Mouse (Mus musculus): Measurements from ENCODE around the gene Ms4a6d. TPM values are rescaled to one million over a fixed set of nuclear protein-coding genes. Genes with fewer than 3 reads are reported as not detected.
"Not testable (repeated sequence)": the region's sequence is repeated elsewhere in the genome, so short reads cannot be mapped to it uniquely, and the experiment has no call there.

Gene Ms4a6d
- 5.2 and 6.5 TPM in 2 replicates for polyA plus RNA-seq (2012; rRNA removed)

DNA sequence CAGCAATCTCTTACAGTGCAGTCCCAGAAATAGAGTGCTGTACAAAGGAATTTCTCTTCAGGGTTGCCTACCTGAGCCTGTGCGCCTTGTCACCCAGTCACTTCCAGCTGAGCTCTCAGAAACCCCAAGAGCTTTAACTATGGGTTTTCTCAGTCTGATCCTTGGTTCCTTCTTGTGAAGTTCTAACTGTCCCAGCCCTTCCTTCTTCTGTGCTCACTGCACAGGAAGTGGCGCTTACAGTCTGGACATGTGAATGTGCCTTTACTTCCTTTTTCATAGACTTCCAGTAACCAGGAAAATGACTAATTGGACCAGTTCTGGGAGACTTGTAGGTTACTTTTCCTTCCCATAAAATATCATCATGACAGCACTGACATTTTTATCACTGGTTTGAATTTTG lies at the start of gene Ms4a6d:
Gene Ms4a6d, minus strand, starts transcription at position 247 of the 400 bp plus-strand sequence.
- no peak for DNase-seq (ENCODE audit: low spot score)

GRCm38 (mm10) chr19:11649564-11649963 lies 44.9 kb upstream of the Ms4a6d start:
- no peak for DNase-seq (ENCODE audit: low spot score)

DNA sequence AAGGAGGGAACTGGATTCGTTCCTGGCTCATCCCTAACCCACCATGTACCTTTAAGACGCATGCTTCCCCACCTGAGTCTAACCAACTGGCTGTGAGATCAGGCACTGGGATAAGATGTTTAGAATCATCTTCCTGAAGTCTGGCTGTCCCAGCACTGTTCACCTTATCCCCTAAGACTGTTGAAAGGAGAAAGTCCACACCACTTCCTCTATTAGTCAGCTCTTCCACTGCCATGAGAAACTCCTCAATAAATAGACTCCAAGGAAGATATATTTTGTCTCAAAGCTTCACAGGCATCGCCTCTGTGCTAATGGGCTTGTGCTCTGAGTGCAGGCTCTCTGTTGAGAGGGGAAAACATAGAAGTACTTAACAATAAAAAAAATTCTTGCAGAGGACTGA lies 41.5 kb upstream of the Ms4a6d start:
- no peak for DNase-seq (ENCODE audit: low spot score)

DNA sequence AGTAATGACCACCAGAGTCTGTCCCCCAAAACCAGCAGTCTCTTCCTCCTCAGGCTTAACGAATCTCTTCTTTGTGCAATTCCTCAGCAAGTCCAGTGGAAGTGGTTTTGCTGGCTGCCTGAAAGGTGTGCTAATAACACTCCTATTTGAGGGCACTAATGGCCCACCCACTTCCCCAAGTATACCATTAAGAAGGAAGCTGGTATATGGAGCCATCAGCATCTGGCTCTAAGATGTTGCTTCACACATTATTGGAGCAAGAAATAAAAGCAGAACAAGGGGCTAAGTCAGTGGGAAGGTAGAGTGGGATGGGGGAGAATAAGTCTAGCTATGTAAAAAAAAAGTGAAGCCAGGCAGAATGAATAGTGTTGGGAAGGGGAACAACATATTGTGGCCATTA lies 36.1 kb upstream of the Ms4a6d start, which contains the start of gene Ms4a3:
Gene Ms4a3, minus strand, starts transcription at position 120 of the 400 bp plus-strand sequence.
- DNase-seq (ENCODE audit: low spot score): no peak

- no peak for DNase-seq (ENCODE audit: low spot score)
Measured at GRCm38 (mm10) chr19:11639038-11639437, 34.4 kb upstream of the Ms4a6d start.

GRCm38 (mm10) chr19:11635572-11635971 lies 30.9 kb upstream of the Ms4a6d start:
- DNase-seq (ENCODE audit: low spot score): no peak

GRCm38 (mm10) chr19:11634330-11634729 lies 29.7 kb upstream of the Ms4a6d start:
- no peak for DNase-seq (ENCODE audit: low spot score)

- DNase-seq (ENCODE audit: low spot score): no peak
Measured at GRCm38 (mm10) chr19:11633732-11634131, 29.1 kb upstream of the Ms4a6d start.

- no peak for DNase-seq (ENCODE audit: low spot score)
Measured at GRCm38 (mm10) chr19:11625231-11625630, 20.6 kb upstream of the Ms4a6d start.

DNA sequence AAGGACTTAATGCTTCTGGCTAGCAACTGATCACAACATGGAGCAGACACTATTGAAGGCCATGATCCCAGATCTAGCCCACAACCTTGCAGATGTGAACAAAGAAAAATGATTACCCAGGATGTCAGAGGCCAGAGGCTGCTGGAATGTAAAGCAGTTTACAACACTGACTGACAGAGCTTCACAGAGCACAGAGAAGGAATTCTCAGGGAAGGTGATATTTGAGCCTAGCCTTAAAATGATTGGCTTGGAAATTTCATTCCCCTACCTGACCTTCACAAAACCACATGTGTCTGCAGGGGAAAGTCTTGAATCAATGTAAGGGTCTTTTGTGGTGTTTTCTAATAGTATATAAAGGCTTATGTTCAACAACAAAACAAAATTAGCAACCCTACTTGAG lies 20.2 kb upstream of the Ms4a6d start:
- DNase-seq (ENCODE audit: low spot score): no peak

DNA sequence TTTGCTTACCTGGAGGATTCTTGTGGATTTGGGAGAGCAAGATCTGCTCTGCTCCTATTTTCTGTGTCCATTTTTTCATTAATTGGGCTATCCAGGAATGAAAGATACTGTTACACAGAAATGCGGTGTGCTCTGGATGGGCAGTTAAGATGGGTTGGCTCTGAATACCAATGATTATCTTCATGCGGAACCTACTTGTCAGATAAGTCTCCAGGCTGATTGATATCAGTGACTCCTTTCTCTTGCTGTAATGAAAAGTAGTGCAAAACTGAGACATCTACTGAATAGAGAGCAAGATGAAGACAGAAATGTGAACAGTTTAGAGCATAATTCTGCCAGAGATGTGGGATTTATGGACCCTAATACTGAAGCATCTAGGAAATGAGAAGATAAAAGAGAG lies 18.9 kb upstream of the Ms4a6d start, which contains the start of gene Ms4a2:
Gene Ms4a2, minus strand, starts transcription at position 169 of the 400 bp plus-strand sequence.
- no peak for DNase-seq (ENCODE audit: low spot score)

DNA sequence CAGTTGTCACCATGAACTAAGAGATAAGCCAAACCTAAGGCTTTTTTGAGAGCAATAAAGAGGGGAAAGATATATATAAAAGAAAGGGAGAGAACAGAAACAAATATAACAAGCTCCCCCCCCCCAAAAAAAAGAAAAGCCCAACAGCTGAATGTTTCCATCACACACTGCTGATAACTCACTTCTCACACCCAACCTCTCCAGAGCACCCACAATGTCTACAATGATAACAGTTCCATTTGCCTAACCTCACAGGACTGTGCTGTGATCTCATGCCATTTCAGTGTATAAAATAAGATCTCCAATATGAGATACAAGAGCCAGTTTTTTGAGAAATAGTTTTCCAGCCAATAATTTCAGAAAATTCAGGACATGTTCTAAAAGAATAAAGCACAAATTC lies 13.3 kb upstream of the Ms4a6d start:
- no peak for DNase-seq (ENCODE audit: low spot score)

DNA sequence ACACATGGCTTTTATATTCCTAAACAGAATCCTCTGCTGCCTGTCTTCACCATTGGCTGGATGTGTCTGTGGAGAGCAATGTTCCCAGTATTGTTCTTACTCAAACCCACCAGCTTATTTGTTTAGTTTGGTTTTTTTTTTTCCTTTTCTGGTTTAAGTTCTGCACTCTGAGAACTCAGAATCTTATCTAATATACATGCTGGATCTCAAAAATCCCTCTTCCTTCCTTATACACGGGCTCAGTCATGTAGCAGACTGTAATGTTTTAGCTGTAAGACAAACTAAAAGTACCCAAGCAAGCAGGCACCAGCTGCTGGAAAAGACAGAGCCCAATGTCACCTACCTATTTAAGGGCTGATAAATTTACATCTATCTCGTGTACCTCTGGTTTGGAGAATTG lies 10.2 kb upstream of the Ms4a6d start:
- no peak for DNase-seq (ENCODE audit: low spot score)

DNA sequence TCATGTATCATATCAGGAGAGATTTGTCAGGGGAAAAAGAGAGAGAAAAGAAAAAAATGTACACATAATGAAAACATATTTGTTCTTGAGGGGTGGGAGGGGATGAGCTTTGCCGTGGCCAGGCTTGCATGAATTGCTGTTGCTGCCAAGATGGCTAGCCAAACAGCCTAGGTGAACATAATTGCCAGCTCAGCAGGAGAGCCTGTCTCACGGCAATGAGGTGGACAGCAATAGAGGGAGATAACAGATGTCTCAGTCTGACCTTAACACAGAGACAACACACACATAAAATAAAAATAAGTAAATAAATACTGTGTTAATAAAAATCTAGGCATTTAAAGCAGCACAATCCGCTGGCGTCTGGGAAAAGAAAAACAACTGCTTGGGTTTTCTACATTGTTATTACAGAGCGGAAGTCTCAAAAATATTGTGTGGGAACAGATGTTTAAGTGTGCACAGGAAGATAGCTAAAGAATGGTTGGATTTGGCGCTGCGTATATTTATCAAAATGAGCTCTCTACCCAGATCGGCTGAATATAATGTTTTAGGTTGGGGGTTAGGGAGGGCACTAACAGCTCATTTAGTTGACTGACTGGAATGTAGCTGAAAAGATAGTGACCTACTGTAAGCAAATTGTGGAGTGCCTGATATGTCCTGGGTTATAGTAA lies 9.3 kb upstream of the Ms4a6d start:
- DNase-seq (ENCODE audit: low spot score): no peak

DNA sequence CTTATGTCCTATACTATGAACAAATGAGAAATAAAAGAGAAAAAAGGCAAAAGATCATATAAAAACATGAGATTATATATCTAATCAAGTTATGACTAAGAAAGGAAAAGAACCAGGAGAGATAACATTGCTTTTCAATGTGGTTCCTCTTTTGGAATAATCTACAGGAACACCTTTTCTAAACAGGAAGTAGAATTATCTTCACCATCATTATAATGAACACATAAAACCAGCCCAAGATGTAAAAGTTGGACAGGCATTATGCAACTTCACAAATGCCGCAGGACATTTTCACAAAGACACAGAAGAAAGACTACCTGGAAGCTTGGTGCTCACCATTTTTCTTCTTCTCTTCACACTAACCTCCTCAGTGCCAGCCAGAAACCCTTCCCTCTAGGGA lies 8.4 kb upstream of the Ms4a6d start:
- no peak for DNase-seq (ENCODE audit: low spot score)

GRCm38 (mm10) chr19:11612293-11612692 lies 7.6 kb upstream of the Ms4a6d start:
- DNase-seq (ENCODE audit: low spot score): no peak

- DNase-seq (ENCODE audit: low spot score): peak; percentile 19
Measured at GRCm38 (mm10) chr19:11611541-11611945, 6.9 kb upstream of the Ms4a6d start.

GRCm38 (mm10) chr19:11608172-11608571 lies 3.5 kb upstream of the Ms4a6d start:
- no peak for DNase-seq (ENCODE audit: low spot score)

- no peak for DNase-seq (ENCODE audit: low spot score)
Measured at GRCm38 (mm10) chr19:11602026-11602425, 2.6 kb downstream of the Ms4a6d start.

DNA sequence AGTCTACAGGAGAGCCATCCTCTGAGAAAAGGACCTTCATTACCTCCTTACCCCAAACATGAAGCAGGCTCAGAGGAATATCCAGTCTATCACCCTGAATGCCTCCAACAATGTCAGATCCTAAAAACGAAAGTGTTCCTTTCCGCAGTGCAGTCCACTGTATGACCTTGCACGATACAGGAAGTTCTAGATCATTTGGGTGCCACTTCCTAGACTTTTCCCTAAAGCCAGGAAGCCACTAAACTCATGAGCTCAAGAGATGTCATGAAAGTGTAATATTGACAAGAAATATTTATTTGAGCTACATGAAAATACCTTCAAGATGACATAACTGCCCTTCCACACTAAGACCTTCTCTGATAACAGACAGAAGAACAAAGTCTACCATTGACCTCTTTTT lies 3.3 kb downstream of the Ms4a6d start:
- no peak for DNase-seq (ENCODE audit: low spot score)

- no peak for DNase-seq (ENCODE audit: low spot score)
Measured at GRCm38 (mm10) chr19:11589891-11590449, 14.7 kb downstream of the Ms4a6d start.

GRCm38 (mm10) chr19:11589205-11589604 lies 15.4 kb downstream of the Ms4a6d start:
- no peak for DNase-seq (ENCODE audit: low spot score)

GRCm38 (mm10) chr19:11574965-11575364 lies 29.7 kb downstream of the Ms4a6d start:
- DNase-seq (ENCODE audit: low spot score): no peak

GRCm38 (mm10) chr19:11559560-11559959 lies 45.1 kb downstream of the Ms4a6d start:
- DNase-seq (ENCODE audit: low spot score): not testable (repeated sequence)

All from urinary bladder, adult 2 months (tissue).